Mouse (Mus musculus) MEL (cell line): ENCODE data around the gene Gm20388.

ENCODE experiments used
- CTCF ChIP-seq, 3 experiments: IDR thresholded peaks in 2 of 3; conservative IDR thresholded peaks in 1 of 3; 2 replicates each; pipeline ENCODE4 v1.5.1; 2011 to 2012; ENCODE audit warnings: low read length in 3 of 3, low read depth in 2 of 3, mild to moderate bottlenecking in 2 of 3, improper control_type of control experiment in 1 of 3, inconsistent platforms in 1 of 3, mixed read lengths in 1 of 3, moderate library complexity in 1 of 3; ENCODE audit not compliant: control insufficient read depth in 1 of 3, insufficient read depth in 1 of 3, poor library complexity in 1 of 3, severe bottlenecking in 1 of 3
- JUND ChIP-seq: IDR thresholded peaks from 2 replicates; pipeline ENCODE4 v1.6.1; 2011; ENCODE audit warnings: low read depth, mild to moderate bottlenecking, improper control_type of control experiment, low read length
- MAFK ChIP-seq: IDR thresholded peaks from 2 replicates; pipeline ENCODE4 v1.6.1; 2011; ENCODE audit warnings: low read depth, mild to moderate bottlenecking, low read length, improper control_type of control experiment, borderline replicate concordance
- MXI1 ChIP-seq: IDR thresholded peaks from 2 replicates; pipeline ENCODE4 v1.6.1; 2011; ENCODE audit warnings: mild to moderate bottlenecking, low read depth, low read length, improper control_type of control experiment
- POLR2A ChIP-seq, 2 experiments: IDR thresholded peaks; 2 replicates each; pipeline ENCODE4 v1.6.1; 2011 to 2012; ENCODE audit warnings: low read length in 2 of 2, mild to moderate bottlenecking in 2 of 2, control low read depth in 1 of 2, improper control_type of control experiment in 1 of 2, low read depth in 1 of 2, moderate library complexity in 1 of 2; ENCODE audit not compliant: control insufficient read depth in 1 of 2, insufficient read depth in 1 of 2, poor library complexity in 1 of 2
- ZMIZ1 ChIP-seq: IDR thresholded peaks from 2 replicates; pipeline ENCODE4 v1.6.1; 2012; ENCODE audit warnings: low read depth, mild to moderate bottlenecking, inconsistent platforms, low read length, improper control_type of control experiment, moderate library complexity

DNA sequence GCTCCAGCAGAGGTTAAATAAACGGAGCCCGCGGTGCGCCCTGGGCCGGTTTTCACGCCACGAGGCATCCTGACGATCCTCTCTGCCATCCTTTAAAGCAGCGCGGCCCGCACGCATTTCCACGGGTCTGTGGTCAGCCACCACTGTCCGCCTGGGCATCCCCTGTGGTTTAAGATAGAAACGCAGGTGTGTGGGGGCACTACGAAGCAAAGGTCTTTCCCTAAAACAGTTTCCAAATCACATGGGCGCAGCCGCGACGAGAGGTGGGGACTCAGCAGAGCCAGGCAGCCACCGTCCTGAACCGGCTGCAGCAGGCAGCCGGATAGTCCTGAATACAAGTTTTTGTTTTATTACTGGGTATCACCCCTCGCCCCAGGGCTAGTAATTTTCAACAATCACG is 972.7 kb downstream of the Gm20388 start:
- TF ChIP-seq ZMIZ1 (no peak), CTCF (IDR thresholded peaks at IDR 0.05 in 2 of 3, conservative IDR thresholded peaks at IDR 0.05 in 1 of 3; ENCODE audit: control insufficient read depth in 1 of 3, insufficient read depth in 1 of 3, low read depth in 2 of 3, low read length in 3 of 3, poor library complexity in 1 of 3, severe bottlenecking in 1 of 3) (no peak), MXI1 (no peak), POLR2A (IDR thresholded peaks at IDR 0.05; ENCODE audit: control insufficient read depth in 1 of 2, insufficient read depth in 1 of 2, low read depth in 1 of 2, low read length in 2 of 2, poor library complexity in 1 of 2) (no peak), JUND (no peak), MAFK (no peak)
